Mouse (Mus musculus) liver, embryonic 14.5 days (tissue): Measurements from ENCODE around the gene Hydin.

Source experiments
- CTCF ChIP-seq: IDR thresholded peaks from 2 replicates; pipeline ENCODE4 v1.5.1; 2016; ENCODE audit warnings: antibody characterized with exemption, low read depth, control low read depth
- EP300 ChIP-seq: IDR thresholded peaks from 2 replicates; pipeline ENCODE4 v1.6.1; 2016; ENCODE audit warnings: antibody characterized with exemption, low read depth

- TF ChIP-seq CTCF (no peak), EP300 (no peak)
Observed at GRCm38 (mm10) chr8:110619919-110620318, 353.1 kb downstream of the Hydin start.
